Comparison of ENCODE assay signal across 11 mouse cellular contexts in genomic region chr12:52876065-52876464, GRCm38 (mm10).
DNase-seq lines count a peak whose midpoint lies in the region; TF ChIP-seq lines count a peak whose summit lies in the region.
"Had no signal": no experiment of that assay in that cellular context is flagged by ENCODE, and none has a peak within 500 bp of the region (broad histone marks: within the 10 kb centered on the region; RNA-seq: fewer than 3 reads in every experiment).

No protein-coding gene starts in this region.

- intact Hi-C loops in gastrocnemius, adult 2 months (cut with DNase I): no loop called here

- DNase-seq in gastrocnemius, adult 2 months: peak; percentile 24
- no peak for DNase-seq in gastrocnemius, postnatal 4 days (ENCODE audit: low spot score in 2 of 2)
- DNase-seq in Muller cell, postnatal 12 days (ENCODE audit: inconsistent ontology term): peak; percentile 11
- peak; percentile 28 for DNase-seq in cerebellum, adult 11 months
- peak; percentile 34 for DNase-seq in fibroblast of lung, adult 2 months (ENCODE audit: low read depth)
- DNase-seq in MN1 (ENCODE audit: low spot score): no peak
- DNase-seq in right cerebral cortex, postnatal 36 days (ENCODE audit: low spot score in 2 of 2): no peak
- DNase-seq: kidney, postnatal 10 days; left cerebral cortex, postnatal 4 days; thymus, postnatal 36 days had no signal

- peak overlapping the region; percentile 92 for H3K27ac ChIP-seq in gastrocnemius, adult 2 months
- H3K27ac ChIP-seq: embryonic facial prominence, embryonic 15.5 days had no signal

- H3K4me3 ChIP-seq in gastrocnemius, adult 2 months: no peak overlapping the region
- H3K4me3 ChIP-seq: embryonic facial prominence, embryonic 15.5 days had no signal

- TF ChIP-seq CTCF in gastrocnemius, adult 2 months (IDR thresholded peaks at IDR 0.05): no peak

Comparison
In these comparisons a context has a peak if more than half of its experiments do, and no peak if none do; other contexts are left out.
1. DNase-seq: peak in gastrocnemius, adult 2 months (single experiment), Muller cell, postnatal 12 days (single experiment), cerebellum, adult 11 months (single experiment) and fibroblast of lung, adult 2 months (single experiment); none in gastrocnemius, postnatal 4 days (0 of 2), MN1 (single experiment) and right cerebral cortex, postnatal 36 days (0 of 2).